Mouse (Mus musculus): ENCODE measurements around the gene Scarf2. TPM values are rescaled to one million over a fixed set of nuclear protein-coding genes. Genes with fewer than 3 reads are reported as not detected.

Gene Scarf2
- total and polyA plus RNA-seq, 3 experiments: 0.62 to 1.2 TPM; not detected in 1

- Histone ChIP-seq H3K9ac (ENCODE audit: control insufficient read depth, low read depth, low read length, poor library complexity, severe bottlenecking) (no peak overlapping the region), H3K9me3 (replicated peaks; ENCODE audit: insufficient read depth, low read length) (no peaks in the 10 kb centered on the region), H3K79me2 (ENCODE audit: control insufficient read depth, insufficient read depth, low read length, poor library complexity) (no peaks in the 10 kb centered on the region), H3K36me3 (ENCODE audit: control insufficient read depth in 1 of 2, insufficient read depth in 2 of 2, low read length in 2 of 2) (peaks cover 8 to 13% of the 10 kb centered on the region in 2 experiments), H3K27me3 (ENCODE audit: control insufficient read depth in 1 of 2, insufficient read depth in 2 of 2, low read length in 2 of 2) (no peaks in the 10 kb centered on the region), H3K4me3 (ENCODE audit: control insufficient read depth in 1 of 2, insufficient read depth in 1 of 2, low read depth in 2 of 2, low read length in 2 of 2) (no peak overlapping the region), H3K27ac (ENCODE audit: control insufficient read depth, low read depth, low read length) (no peak overlapping the region), H3K4me1 (ENCODE audit: control insufficient read depth in 1 of 2, insufficient read depth in 2 of 2, low read length in 2 of 2) (peaks cover 2 to 6% of the 10 kb centered on the region in 2 experiments; a peak in 3 of 4 replicates)
- no peak for DNase-seq (ENCODE audit: low read depth, low spot score)
- no peak for TF ChIP-seq GABPA (IDR thresholded peaks at IDR 0.05; ENCODE audit: low read depth, low read length)
- TF ChIP-seq POLR2AphosphoS5 (IDR thresholded peaks at IDR 0.05; ENCODE audit: borderline replicate concordance, low read depth, low read length): no peak
- TF ChIP-seq RCOR1 (IDR thresholded peaks at IDR 0.05; ENCODE audit: low read depth, low read length): no peak
- no peak for TF ChIP-seq MYC (IDR thresholded peaks at IDR 0.05; ENCODE audit: low read depth, low read length)
- TF ChIP-seq BHLHE40 (IDR thresholded peaks at IDR 0.05; ENCODE audit: borderline replicate concordance, low read depth, low read length): no peak
- TF ChIP-seq ZC3H11A (IDR thresholded peaks at IDR 0.05; ENCODE audit: low read depth, low read length): no peak
- no peak for TF ChIP-seq CTCF (IDR thresholded peaks at IDR 0.05 in 2 of 3, conservative IDR thresholded peaks at IDR 0.05 in 1 of 3; ENCODE audit: control insufficient read depth in 1 of 3, insufficient read depth in 1 of 3, low read depth in 2 of 3, low read length in 3 of 3, poor library complexity in 1 of 3, severe bottlenecking in 1 of 3)
- TF ChIP-seq NRF1 (IDR thresholded peaks at IDR 0.05; ENCODE audit: insufficient read depth, low read depth, low read length, poor library complexity, severe bottlenecking): no peak
- no peak for TF ChIP-seq UBTF (IDR thresholded peaks at IDR 0.05; ENCODE audit: borderline replicate concordance, insufficient read depth, low read depth, low read length)
- no peak for TF ChIP-seq USF2 (IDR thresholded peaks at IDR 0.05; ENCODE audit: borderline replicate concordance in 1 of 2, insufficient read depth in 1 of 2, low read depth in 1 of 2, low read length in 2 of 2)
- no peak for TF ChIP-seq RAD21 (IDR thresholded peaks at IDR 0.05; ENCODE audit: low read depth, low read length)
- TF ChIP-seq E2F4 (IDR thresholded peaks at IDR 0.05; ENCODE audit: borderline replicate concordance, low read depth, low read length): no peak
- TF ChIP-seq SIN3A (IDR thresholded peaks at IDR 0.05; ENCODE audit: low read length): no peak
- TF ChIP-seq TCF12 (IDR thresholded peaks at IDR 0.05; ENCODE audit: low read depth, low read length): no peak
- no peak for TF ChIP-seq POLR2AphosphoS2 (IDR thresholded peaks at IDR 0.05; ENCODE audit: low read length)
- no peak for TF ChIP-seq ELF1 (IDR thresholded peaks at IDR 0.05; ENCODE audit: low read depth, low read length)
- TF ChIP-seq TBP (IDR thresholded peaks at IDR 0.05; ENCODE audit: low read depth, low read length): no peak
- no peak for TF ChIP-seq ZMIZ1 (IDR thresholded peaks at IDR 0.05; ENCODE audit: low read depth, low read length)
These were observed 54.8 kb downstream of the Scarf2 start for GRCm38 (mm10) chr16:17851860-17852259.

- DNase-seq (ENCODE audit: low read depth, low spot score): no peak
- no peaks in the 10 kb centered on the region for H3K79me2 ChIP-seq (ENCODE audit: control insufficient read depth, insufficient read depth, low read length, poor library complexity)
- no peaks in the 10 kb centered on the region for H3K9me3 ChIP-seq (replicated peaks; ENCODE audit: insufficient read depth, low read length)
- peaks cover 2 to 6% of the 10 kb centered on the region in 2 experiments; a peak in 3 of 4 replicates for H3K4me1 ChIP-seq (ENCODE audit: control insufficient read depth in 1 of 2, insufficient read depth in 2 of 2, low read length in 2 of 2)
- no peak overlapping the region for H3K9ac ChIP-seq (ENCODE audit: control insufficient read depth, low read depth, low read length, poor library complexity, severe bottlenecking)
- no peak overlapping the region for H3K4me3 ChIP-seq (ENCODE audit: control insufficient read depth in 1 of 2, insufficient read depth in 1 of 2, low read depth in 2 of 2, low read length in 2 of 2)
- TF ChIP-seq RCOR1 (IDR thresholded peaks at IDR 0.05; ENCODE audit: low read depth, low read length): no peak
- H3K27me3 ChIP-seq (ENCODE audit: control insufficient read depth in 1 of 2, insufficient read depth in 2 of 2, low read length in 2 of 2): no peaks in the 10 kb centered on the region
- no peak overlapping the region for H3K27ac ChIP-seq (ENCODE audit: control insufficient read depth, low read depth, low read length)
- H3K36me3 ChIP-seq (ENCODE audit: control insufficient read depth in 1 of 2, insufficient read depth in 2 of 2, low read length in 2 of 2): peaks cover 6 to 17% of the 10 kb centered on the region in 2 experiments
These were observed 56.2 kb downstream of the Scarf2 start for GRCm38 (mm10) chr16:17853263-17853662.
